Mouse (Mus musculus) hindbrain, embryonic 15.5 days (tissue): ENCODE data around the gene Fbxl18. TPM values are rescaled to one million over a fixed set of nuclear protein-coding genes. Genes with fewer than 3 reads are reported as not detected.

ENCODE experiments used
- ATAC-seq: fragments of 200-750 bp; cut with Nextera tagmentation; 2 replicates; pipeline ENCODE4 v1.8.0; 2017; ENCODE audit warnings: low read depth, moderate number of reproducible peaks, moderate TSS enrichment; ENCODE audit not compliant: low FRiP score
- H3K27ac ChIP-seq: fragments of 300-500 bp; sonication (generic); replicated peaks from 2 replicates; pipeline ENCODE4 v1.5.1; 2015; ENCODE audit warnings: mild to moderate bottlenecking, inconsistent platforms
- H3K27me3 ChIP-seq: fragments of 300-500 bp; sonication (generic); 2 replicates; pipeline ENCODE4 v1.6.1; 2015; ENCODE audit warnings: control low read depth, inconsistent platforms
- H3K36me3 ChIP-seq: fragments of 300-500 bp; sonication (generic); 2 replicates; pipeline ENCODE4 v1.6.1; 2015; ENCODE audit warnings: control low read depth, inconsistent platforms
- H3K4me1 ChIP-seq: fragments of 300-500 bp; sonication (generic); replicated peaks from 2 replicates; pipeline ENCODE4 v1.6.1; 2015; ENCODE audit warnings: control low read depth, inconsistent platforms
- H3K4me2 ChIP-seq: fragments of 300-500 bp; sonication (generic); 2 replicates; pipeline ENCODE4 v1.6.1; 2015; ENCODE audit warnings: moderate library complexity, mild to moderate bottlenecking, inconsistent platforms
- H3K4me3 ChIP-seq: fragments of 300-500 bp; sonication (generic); 2 replicates; pipeline ENCODE4 v1.5.1; 2015; ENCODE audit warnings: mild to moderate bottlenecking, inconsistent platforms
- H3K9ac ChIP-seq: fragments of 300-500 bp; sonication (generic); 2 replicates; pipeline ENCODE4 v1.6.1; 2015; ENCODE audit warnings: inconsistent platforms
- H3K9me3 ChIP-seq: fragments of 300-500 bp; sonication (generic); 2 replicates; pipeline ENCODE4 v1.6.1; 2016; ENCODE audit warnings: control low read depth, inconsistent platforms
- WGBS: fragments of 180-500 bp; shearing (Covaris S2); methylation state at CpG from one replicate; pipeline ENCODE4 v1.1.7; 2015; 5-methylcytosine and 5-hydroxymethylcytosine counted together
- polyA plus RNA-seq: library from polyadenylated mRNA; unstranded; fragments of >200 nt; fragmentation: Nextera tagmentation; extraction: Ambion mirVana; gene quantifications from 2 replicates; pipeline ENCODE4 v1.2.1, GENCODE M21; 2015

Gene Fbxl18
- 30.3 and 33.3 TPM in 2 replicates for polyA plus RNA-seq

DNA sequence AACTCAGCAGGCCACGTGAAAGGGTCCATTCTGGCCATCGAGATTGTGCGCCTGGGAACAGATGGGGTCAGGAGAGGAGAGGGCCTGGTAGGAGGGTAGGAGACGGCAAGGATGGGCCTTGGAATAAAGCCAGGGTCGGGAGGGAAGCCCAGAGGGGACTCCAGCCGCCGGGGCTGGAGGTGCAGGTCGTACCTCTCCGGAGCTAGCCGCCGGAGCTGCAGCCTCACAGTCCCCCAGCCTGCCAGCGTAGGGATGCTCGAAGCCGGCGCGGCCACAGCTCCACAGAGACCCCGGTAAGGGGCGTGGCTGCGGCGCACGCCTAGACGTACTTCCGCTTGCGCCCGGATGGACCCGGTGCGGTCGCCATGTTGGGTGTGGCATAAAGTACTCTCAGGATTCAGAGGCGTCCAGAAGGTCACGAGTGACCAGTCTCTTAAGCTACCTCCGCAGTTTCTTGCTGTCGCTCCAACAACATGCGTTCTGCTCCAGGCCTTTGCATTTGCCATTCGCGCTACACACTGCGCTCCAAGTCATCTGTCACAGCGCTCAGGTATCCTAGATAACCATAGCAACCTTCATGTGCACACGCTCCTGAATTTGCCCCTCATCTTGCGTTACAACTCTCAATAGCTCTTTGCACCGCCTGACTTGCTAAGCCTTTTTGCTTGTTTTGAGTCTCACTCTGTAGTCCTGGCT, at the start of gene Fbxl18:
TSS of gene Fbxl18 (minus strand) at position 504 of the 696 bp plus-strand sequence.
- ATAC-seq: peak; percentile 97
- peak within 1 kb of the TSS; percentile 61 for H3K4me3 ChIP-seq
- peak within 1 kb of the TSS; percentile 83 for H3K27ac ChIP-seq
- H3K9me3 ChIP-seq: no peaks in the 10 kb centered on the region
- no peaks in the 10 kb centered on the region for H3K27me3 ChIP-seq
- WGBS: under 1% methylated on average over 40 of the region's 40 CpGs
- H3K4me2 ChIP-seq: peak within 1 kb of the TSS; percentile 92
- H3K36me3 ChIP-seq: peaks cover 11% of the 10 kb centered on the region
- H3K9ac ChIP-seq: peak within 1 kb of the TSS; percentile 78
- H3K4me1 ChIP-seq: peaks cover 29% of the 10 kb centered on the region

DNA sequence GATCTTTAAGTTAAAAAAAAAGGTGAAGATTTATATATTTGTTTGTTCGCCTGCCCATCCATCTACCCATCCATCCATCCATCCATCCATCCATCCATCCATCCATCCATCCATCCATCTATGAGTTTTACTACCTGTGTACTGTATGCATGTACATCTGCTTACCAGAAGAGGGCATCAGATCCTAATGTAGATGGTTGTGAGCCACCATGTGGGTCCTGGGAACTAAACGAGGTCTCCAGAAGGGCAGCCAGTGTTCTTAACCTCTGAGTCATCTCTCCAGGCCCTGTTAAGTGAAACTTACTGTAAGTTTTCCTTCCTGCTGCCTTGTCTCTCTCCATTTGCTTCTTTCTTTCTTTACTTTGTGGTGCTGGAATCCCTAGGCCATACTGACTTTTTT, 45.2 kb upstream of the Fbxl18 start:
- Histone ChIP-seq H3K36me3 (no peaks in the 10 kb centered on the region), H3K4me1 (no peaks in the 10 kb centered on the region), H3K27me3 (no peaks in the 10 kb centered on the region), H3K4me2 (no peak overlapping the region), H3K9me3 (no peaks in the 10 kb centered on the region), H3K27ac (no peak overlapping the region), H3K4me3 (no peak overlapping the region), H3K9ac (no peak overlapping the region)
- 74% methylated on average over 2 of the region's 2 CpGs for WGBS
- ATAC-seq: no peak

DNA sequence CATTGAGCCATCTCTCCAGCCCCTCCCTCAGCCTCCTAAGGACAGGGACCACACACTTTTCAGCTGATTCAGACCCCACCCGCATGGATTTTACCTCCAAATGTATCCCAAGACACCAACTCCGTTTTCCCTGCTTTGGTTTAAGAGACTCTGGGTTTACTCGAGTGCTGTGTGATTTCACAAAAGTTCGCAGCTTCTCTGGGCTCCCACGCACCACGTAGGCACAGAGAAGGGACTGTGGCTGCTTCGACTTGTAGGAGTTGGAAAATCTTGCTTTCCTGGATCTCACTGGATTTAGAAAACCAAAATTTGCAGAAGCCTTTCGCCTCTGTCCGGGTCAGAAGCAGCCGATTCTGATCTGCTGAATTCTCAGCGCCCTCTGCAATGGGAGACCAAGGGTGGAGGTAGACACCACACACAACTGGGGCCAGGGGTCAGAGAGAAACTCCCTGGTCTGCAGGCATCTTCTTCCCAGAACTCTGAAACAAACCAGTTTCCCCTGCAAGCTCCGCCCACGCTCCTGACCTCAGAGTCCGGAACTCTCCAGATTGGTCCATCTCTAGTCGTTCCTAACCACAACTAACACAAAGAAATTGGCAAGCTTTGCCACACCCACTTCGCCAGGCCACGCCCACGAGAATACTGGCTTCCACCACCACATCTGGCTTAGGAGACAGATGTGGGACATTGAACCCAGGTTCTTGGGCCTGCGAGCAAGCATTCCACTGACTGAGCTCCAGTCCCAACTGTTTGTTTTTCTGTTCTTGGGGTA, 42.9 kb upstream of the Fbxl18 start:
- H3K36me3 ChIP-seq: no peaks in the 10 kb centered on the region
- no peaks in the 10 kb centered on the region for H3K27me3 ChIP-seq
- H3K4me3 ChIP-seq: no peak overlapping the region
- WGBS: 38% methylated on average over 19 of the region's 19 CpGs
- H3K4me2 ChIP-seq: no peak overlapping the region
- H3K4me1 ChIP-seq: no peaks in the 10 kb centered on the region
- H3K27ac ChIP-seq: no peak overlapping the region
- no peak overlapping the region for H3K9ac ChIP-seq
- no peak for ATAC-seq
- no peaks in the 10 kb centered on the region for H3K9me3 ChIP-seq

DNA sequence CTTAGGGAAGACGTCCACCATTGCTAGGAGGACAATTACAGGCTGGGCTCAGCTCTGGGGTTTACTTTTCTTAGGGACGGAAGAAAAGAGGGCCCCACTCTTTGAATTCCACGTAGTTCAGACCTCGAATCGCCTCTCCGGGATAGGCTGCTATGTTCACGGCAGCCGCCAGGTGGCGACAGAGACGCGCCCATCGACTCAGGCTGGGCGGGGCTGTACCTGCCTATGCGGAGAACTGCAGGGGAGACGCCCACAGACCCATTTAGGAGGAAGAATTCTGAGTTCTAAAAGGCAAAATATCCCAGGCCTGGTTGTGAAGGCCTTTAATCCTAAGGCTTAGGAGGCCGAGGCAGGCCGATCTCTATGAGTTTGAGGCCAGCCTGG, 41.1 kb upstream of the Fbxl18 start:
- H3K4me3 ChIP-seq: no peak overlapping the region
- no peak for ATAC-seq

DNA sequence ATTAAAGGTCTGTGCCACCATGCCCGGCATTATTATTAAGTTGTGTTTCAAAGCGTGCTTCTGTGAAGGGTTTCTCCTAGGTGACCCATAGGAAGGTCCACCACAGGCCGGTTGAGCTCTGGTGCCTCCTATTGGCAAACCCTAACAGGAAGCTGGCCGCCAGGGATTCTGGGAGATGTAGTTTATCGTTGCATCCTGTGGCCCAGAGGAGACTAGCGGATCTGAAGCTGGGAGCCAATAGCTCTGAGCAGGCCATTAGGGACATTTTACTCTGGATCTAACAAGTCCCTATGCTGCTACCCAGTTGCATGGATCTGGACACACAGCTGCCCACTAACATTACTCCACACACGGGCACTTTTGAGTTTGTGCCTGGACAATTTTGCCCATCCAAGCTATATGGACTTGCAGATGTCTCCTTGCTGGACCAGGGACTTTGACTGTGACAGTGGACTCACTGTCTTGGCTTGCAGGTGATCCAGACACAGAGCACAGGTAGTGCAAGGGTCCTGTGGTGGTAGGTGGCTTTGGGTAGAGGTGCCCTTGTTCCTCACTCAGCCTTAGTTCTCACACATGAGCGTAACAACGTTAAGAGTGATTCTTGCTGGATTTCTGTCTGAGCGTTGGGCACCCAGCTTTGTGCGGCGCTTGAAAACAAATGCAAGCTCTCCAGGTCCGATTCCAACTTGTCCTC, 40.6 kb upstream of the Fbxl18 start:
- 15% methylated on average over 13 of the region's 13 CpGs for WGBS
- peak; percentile 52 for ATAC-seq
- Histone ChIP-seq H3K9ac (no peak overlapping the region), H3K27me3 (no peaks in the 10 kb centered on the region), H3K4me2 (peak overlapping the region; percentile 38), H3K36me3 (no peaks in the 10 kb centered on the region), H3K9me3 (no peaks in the 10 kb centered on the region), H3K27ac (no peak overlapping the region), H3K4me1 (no peaks in the 10 kb centered on the region), H3K4me3 (no peak overlapping the region)

More for the DNA sequence above, 41.1 kb upstream of the Fbxl18 start:
- Histone ChIP-seq H3K4me1 (no peaks in the 10 kb centered on the region), H3K27me3 (no peaks in the 10 kb centered on the region), H3K36me3 (no peaks in the 10 kb centered on the region), H3K4me2 (peak overlapping the region; percentile 38), H3K9me3 (no peaks in the 10 kb centered on the region), H3K9ac (no peak overlapping the region), H3K27ac (no peak overlapping the region)
- WGBS: 4% methylated on average over 17 of the region's 17 CpGs

DNA sequence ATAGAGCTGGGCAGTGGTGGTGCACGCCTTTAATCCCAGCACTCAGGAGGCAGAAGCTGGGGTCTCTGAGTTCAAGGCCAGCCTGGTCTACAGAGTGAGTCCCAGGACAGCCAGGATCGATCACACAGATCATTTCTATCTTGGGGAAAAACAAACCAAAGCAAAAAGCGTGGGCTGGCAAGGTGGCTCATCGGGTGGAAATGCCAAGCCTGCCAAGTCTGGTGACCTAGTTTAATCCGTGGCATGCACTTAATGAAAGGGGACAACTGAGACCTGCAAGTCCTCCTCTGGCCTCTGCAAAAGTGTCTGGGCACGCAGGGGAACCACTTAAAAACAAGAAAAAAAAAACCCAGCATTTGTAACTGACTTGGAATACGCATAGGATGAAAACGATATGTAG, 37.5 kb upstream of the Fbxl18 start:
- H3K4me3 ChIP-seq: no peak overlapping the region
- whole genome bisulfite sequencing: 81% methylated on average over 8 of the region's 8 CpGs
- no peak overlapping the region for H3K27ac ChIP-seq
- ATAC-seq: no peak
- H3K9me3 ChIP-seq: no peaks in the 10 kb centered on the region
- no peak overlapping the region for H3K9ac ChIP-seq
- peaks cover 3% of the 10 kb centered on the region; the same call in 1 of the 2 replicates for H3K27me3 ChIP-seq
- H3K4me2 ChIP-seq: no peak overlapping the region
- H3K4me1 ChIP-seq: peaks cover 6% of the 10 kb centered on the region
- H3K36me3 ChIP-seq: no peaks in the 10 kb centered on the region

DNA sequence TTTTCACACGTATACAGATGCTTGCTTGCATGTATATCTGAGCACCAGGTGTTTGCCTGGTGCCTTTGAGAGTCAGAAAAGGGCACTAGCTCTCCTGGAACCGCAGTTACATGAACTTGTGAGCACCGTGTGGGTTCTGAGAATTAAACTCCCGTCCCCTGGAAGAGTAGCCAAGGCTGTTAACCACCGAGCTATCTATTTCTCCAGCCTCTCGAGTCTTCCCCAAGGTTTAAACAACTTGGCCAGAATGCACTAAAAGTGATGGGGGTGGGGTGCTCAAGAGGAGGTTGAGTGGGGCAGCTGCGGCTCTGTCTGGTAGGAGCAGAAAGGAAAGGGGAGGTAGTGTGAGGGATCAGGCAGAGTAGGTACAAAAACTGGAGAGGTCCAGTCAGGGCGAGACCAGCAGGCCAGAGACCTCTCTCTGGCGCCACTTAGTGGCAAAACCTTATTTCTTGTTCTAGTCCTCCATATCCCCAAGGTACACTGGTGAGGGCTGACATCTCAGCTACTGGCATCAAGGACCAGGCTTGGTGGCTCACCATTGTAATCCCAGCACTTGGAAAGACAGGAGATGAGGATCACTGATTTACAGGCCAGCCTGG, 37.0 kb upstream of the Fbxl18 start:
- 34% methylated on average over 9 of the region's 9 CpGs for WGBS
- Histone ChIP-seq H3K27me3 (peaks cover 3% of the 10 kb centered on the region; the same call in 1 of the 2 replicates), H3K9ac (no peak overlapping the region), H3K36me3 (no peaks in the 10 kb centered on the region), H3K4me3 (no peak overlapping the region), H3K4me2 (no peak overlapping the region), H3K9me3 (no peaks in the 10 kb centered on the region), H3K27ac (no peak overlapping the region), H3K4me1 (peaks cover 6% of the 10 kb centered on the region)
- peak; percentile 48; the same call in 1 of the 2 replicates for ATAC-seq

DNA sequence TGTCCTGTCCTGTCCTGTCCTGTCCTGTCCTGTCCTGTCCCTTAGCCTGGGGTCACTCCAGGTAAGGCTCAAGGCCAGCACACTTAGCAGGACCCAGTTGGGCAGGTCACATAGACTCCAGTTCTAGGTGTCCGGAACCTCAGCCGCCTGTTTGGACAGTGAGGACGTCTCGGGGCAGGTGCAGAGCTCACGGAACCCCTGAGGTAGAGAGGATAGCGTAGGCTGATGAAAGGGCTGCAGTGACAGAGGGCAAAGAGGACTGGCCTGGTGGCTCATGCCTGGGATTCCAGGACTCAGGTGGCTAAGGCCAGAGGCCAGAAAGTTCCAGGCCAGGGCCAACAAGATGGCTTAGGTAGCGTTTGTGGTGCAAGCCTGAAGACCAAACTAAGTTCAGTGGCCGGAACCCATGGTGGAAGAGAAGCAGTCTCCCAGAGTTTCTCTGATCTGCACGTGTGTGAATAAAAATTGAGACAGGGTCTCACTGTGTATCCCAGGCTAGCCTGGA, 36.1 kb upstream of the Fbxl18 start:
- no peaks in the 10 kb centered on the region for H3K9me3 ChIP-seq
- no peaks in the 10 kb centered on the region for H3K36me3 ChIP-seq
- H3K27me3 ChIP-seq: peaks cover 3% of the 10 kb centered on the region; the same call in 1 of the 2 replicates
- H3K27ac ChIP-seq: no peak overlapping the region
- WGBS: 92% methylated on average over 9 of the region's 9 CpGs
- no peak overlapping the region for H3K9ac ChIP-seq
- H3K4me3 ChIP-seq: no peak overlapping the region
- H3K4me2 ChIP-seq: no peak overlapping the region
- no peak for ATAC-seq
- H3K4me1 ChIP-seq: peaks cover 10% of the 10 kb centered on the region

DNA sequence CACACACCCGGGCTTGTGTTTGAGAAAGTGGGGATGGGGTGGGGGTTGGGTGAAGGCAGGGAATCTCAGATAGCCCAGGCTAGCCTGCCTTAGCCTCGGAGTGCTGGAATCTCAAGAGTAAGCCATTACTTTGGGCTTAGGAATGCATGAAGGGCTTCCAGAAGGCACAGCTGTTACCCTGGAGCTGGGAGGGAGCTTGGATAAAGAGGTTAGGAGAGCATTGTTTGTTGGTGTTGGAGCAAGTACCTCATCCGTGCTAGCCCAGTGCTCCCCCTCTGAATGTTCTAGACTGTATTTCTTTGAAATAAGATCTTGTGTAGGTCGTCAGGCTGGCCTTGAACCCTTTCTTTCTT, 34.2 kb upstream of the Fbxl18 start:
- Histone ChIP-seq H3K36me3 (no peaks in the 10 kb centered on the region), H3K9me3 (no peaks in the 10 kb centered on the region), H3K27ac (peak overlapping the region; percentile 54), H3K4me2 (peak overlapping the region; percentile 73), H3K4me3 (peak overlapping the region; percentile 39), H3K4me1 (peaks cover 10% of the 10 kb centered on the region), H3K9ac (peak overlapping the region; percentile 41; the same call in 1 of the 2 replicates), H3K27me3 (peaks cover 3% of the 10 kb centered on the region; the same call in 1 of the 2 replicates)
- WGBS: 16% methylated on average over 4 of the region's 4 CpGs
- ATAC-seq: no peak

DNA sequence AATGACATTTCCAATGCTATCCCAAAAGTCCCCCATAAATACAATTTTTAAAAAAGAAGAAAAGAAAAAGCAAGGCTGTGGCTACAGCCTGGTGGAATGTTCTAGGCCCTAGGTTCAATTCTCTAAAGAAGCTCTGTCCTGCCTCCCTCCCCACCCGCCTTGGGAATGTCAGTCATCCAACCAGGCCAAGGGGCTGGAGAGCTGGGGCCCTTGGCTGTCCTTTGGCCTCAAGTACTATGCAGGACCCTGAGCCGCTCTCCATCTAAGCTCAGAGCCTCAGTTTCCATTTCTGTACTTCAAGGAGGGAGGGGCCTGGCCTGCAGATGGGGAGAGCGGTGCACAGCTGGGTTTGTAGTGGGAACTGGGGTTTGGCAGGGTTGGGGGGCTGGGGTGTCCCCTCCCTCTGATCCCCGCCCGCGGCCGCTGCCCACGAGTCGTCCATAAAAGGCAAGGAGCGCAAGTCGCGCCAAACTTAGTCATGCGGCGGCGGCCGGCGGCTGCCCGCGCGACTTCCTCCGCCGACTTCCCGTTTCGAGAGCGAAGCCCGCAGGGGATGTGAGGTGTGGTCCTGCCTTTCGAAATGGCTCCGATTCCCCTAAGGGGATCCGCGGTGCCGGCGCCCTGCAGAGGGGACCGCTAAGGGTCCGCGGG, 33.7 kb upstream of the Fbxl18 start:
- Histone ChIP-seq H3K9me3 (no peaks in the 10 kb centered on the region), H3K9ac (peak overlapping the region; percentile 41; the same call in 1 of the 2 replicates), H3K36me3 (no peaks in the 10 kb centered on the region), H3K4me3 (peak overlapping the region; percentile 39), H3K4me1 (peaks cover 10% of the 10 kb centered on the region), H3K27me3 (peaks cover 3% of the 10 kb centered on the region; the same call in 1 of the 2 replicates), H3K4me2 (peak overlapping the region; percentile 73), H3K27ac (peak overlapping the region; percentile 54)
- 5% methylated on average over 35 of the region's 35 CpGs for WGBS
- ATAC-seq: no peak

DNA sequence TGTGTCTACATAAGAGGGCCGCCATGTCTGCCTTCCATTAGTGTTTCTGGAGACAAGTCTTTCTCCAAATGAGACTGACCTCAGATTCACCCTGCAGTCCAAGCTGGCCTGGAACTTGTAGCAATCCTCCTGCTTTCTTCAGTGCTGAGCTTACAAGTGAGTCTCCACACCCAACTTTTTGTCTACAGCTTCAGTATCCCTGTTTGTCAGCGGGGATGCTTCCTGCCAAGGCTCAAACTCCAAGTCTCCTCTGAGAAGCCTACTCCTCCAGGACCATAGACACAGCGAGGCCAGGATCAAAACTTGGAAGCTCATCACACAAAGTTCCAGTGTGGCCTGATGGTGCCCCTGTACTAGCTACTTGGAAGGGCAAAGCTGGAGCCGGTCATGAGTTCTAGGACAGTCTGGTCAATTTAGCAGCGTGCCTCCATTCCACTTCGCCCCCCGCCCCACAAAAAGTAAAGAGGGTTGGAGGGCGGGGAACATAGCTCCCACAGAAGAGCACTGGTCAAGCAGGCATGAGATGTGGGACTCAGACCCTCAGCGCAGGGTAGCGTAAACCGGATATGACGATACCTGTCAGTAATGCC, 32.2 kb upstream of the Fbxl18 start:
- no peak for ATAC-seq
- Histone ChIP-seq H3K4me3 (no peak overlapping the region), H3K36me3 (no peaks in the 10 kb centered on the region), H3K27ac (no peak overlapping the region), H3K4me2 (no peak overlapping the region), H3K9ac (no peak overlapping the region), H3K9me3 (no peaks in the 10 kb centered on the region), H3K4me1 (peaks cover 10% of the 10 kb centered on the region), H3K27me3 (peaks cover 3% of the 10 kb centered on the region; the same call in 1 of the 2 replicates)
- WGBS: 93% methylated on average over 12 of the region's 12 CpGs
